Mouse (Mus musculus) forebrain, embryonic 12.5 days (tissue): ENCODE results near the gene Pik3r1. TPM values are rescaled to one million over a fixed set of nuclear protein-coding genes. Genes with fewer than 3 reads are reported as not detected.

Source experiments
- ATAC-seq: fragments of 200-750 bp; cut with Nextera tagmentation; 2 replicates; pipeline ENCODE4 v1.8.0; 2017; ENCODE audit warnings: moderate TSS enrichment; ENCODE audit not compliant: low FRiP score
- H3K27ac ChIP-seq: fragments of 300-500 bp; sonication (generic); 2 replicates; pipeline ENCODE4 v1.5.1; 2016; ENCODE audit warnings: mild to moderate bottlenecking
- H3K27me3 ChIP-seq: fragments of 300-500 bp; sonication (generic); 2 replicates; pipeline ENCODE4 v1.6.1; 2016; ENCODE audit warnings: mild to moderate bottlenecking
- H3K36me3 ChIP-seq: fragments of 300-500 bp; sonication (generic); replicated peaks from 2 replicates; pipeline ENCODE4 v1.6.1; 2016; ENCODE audit warnings: mild to moderate bottlenecking
- H3K4me1 ChIP-seq: fragments of 300-500 bp; sonication (generic); 2 replicates; pipeline ENCODE4 v1.6.1; 2016
- H3K4me2 ChIP-seq: fragments of 300-500 bp; sonication (generic); 2 replicates; pipeline ENCODE4 v1.6.1; 2016; ENCODE audit warnings: mild to moderate bottlenecking, moderate library complexity
- H3K4me3 ChIP-seq: fragments of 300-500 bp; sonication (generic); replicated peaks from 2 replicates; pipeline ENCODE4 v1.5.1; 2016; ENCODE audit warnings: mild to moderate bottlenecking
- H3K9ac ChIP-seq: fragments of 300-500 bp; sonication (generic); 2 replicates; pipeline ENCODE4 v1.6.1; 2016; ENCODE audit warnings: mild to moderate bottlenecking
- H3K9me3 ChIP-seq: fragments of 300-500 bp; sonication (generic); 2 replicates; pipeline ENCODE4 v1.6.1; 2016
- WGBS: fragments of 180-500 bp; shearing (Covaris S2); methylation state at CpG from one replicate; pipeline ENCODE4 v1.1.7; 2016; 5-methylcytosine and 5-hydroxymethylcytosine counted together
- polyA plus RNA-seq: library from polyadenylated mRNA; unstranded; fragments of >200 nt; fragmentation: Nextera tagmentation; extraction: Ambion mirVana; gene quantifications from 2 replicates; pipeline ENCODE4 v1.2.1, GENCODE M21; 2016

Pik3r1 gene
- polyA plus RNA-seq, result 20.4 and 22.6 TPM in 2 replicates

GRCm38 (mm10) chr13:101767809-101768629 is at the start of gene Pik3r1:
Gene Pik3r1, minus strand, starts transcription at chr13:101768217.
- no peaks in the 10 kb centered on the region for H3K9me3 ChIP-seq
- WGBS, result under 1% methylated on average over 72 of the region's 76 CpGs
- H3K36me3 ChIP-seq, result no peaks in the 10 kb centered on the region
- peaks cover 13% of the 10 kb centered on the region for H3K27me3 ChIP-seq
- H3K4me2 ChIP-seq, result peak within 1 kb of the TSS; percentile 72
- H3K4me1 ChIP-seq, result peaks cover 34% of the 10 kb centered on the region
- H3K27ac ChIP-seq, result peak within 1 kb of the TSS; percentile 95
- ATAC-seq, result peak; percentile 97
- peak within 1 kb of the TSS; percentile 82 for H3K9ac ChIP-seq
- peak within 1 kb of the TSS; percentile 84 for H3K4me3 ChIP-seq

GRCm38 (mm10) chr13:101813267-101813900 is 45.4 kb upstream of the Pik3r1 start:
- ATAC-seq, result peak; percentile 83
- Histone ChIP-seq H3K4me1 (peaks cover 16% of the 10 kb centered on the region), H3K9me3 (no peaks in the 10 kb centered on the region), H3K4me3 (0 out of 2 replicates have a peak overlapping the region, but pooled peaks have one; percentile 2), H3K27ac (no peak overlapping the region), H3K9ac (no peak overlapping the region), H3K36me3 (no peaks in the 10 kb centered on the region), H3K4me2 (peak overlapping the region; percentile 35), H3K27me3 (no peaks in the 10 kb centered on the region)
- 6% methylated on average over 10 of the region's 10 CpGs for WGBS

GRCm38 (mm10) chr13:101812341-101812740 is 44.3 kb upstream of the Pik3r1 start:
- 55% methylated on average over 5 of the region's 5 CpGs for WGBS
- Histone ChIP-seq H3K36me3 (no peaks in the 10 kb centered on the region), H3K27me3 (no peaks in the 10 kb centered on the region), H3K9ac (no peak overlapping the region), H3K4me2 (no peak overlapping the region), H3K9me3 (no peaks in the 10 kb centered on the region), H3K4me3 (no peak overlapping the region), H3K4me1 (peaks cover 16% of the 10 kb centered on the region), H3K27ac (no peak overlapping the region)
- no peak for ATAC-seq

- Histone ChIP-seq H3K9ac (no peak overlapping the region), H3K4me2 (no peak overlapping the region), H3K4me3 (no peak overlapping the region), H3K9me3 (no peaks in the 10 kb centered on the region), H3K36me3 (no peaks in the 10 kb centered on the region), H3K27ac (no peak overlapping the region), H3K4me1 (peaks cover 16% of the 10 kb centered on the region), H3K27me3 (no peaks in the 10 kb centered on the region)
- no peak for ATAC-seq
- WGBS, result 49% methylated on average over 9 of the region's 9 CpGs
These were observed 43.9 kb upstream of the Pik3r1 start for GRCm38 (mm10) chr13:101811882-101812281.

GRCm38 (mm10) chr13:101810667-101811066 is 42.6 kb upstream of the Pik3r1 start:
- WGBS, result 87% methylated on average over 7 of the region's 7 CpGs
- H3K9ac ChIP-seq, result no peak overlapping the region
- H3K4me3 ChIP-seq, result no peak overlapping the region
- no peaks in the 10 kb centered on the region for H3K27me3 ChIP-seq
- H3K4me1 ChIP-seq, result peaks cover 16% of the 10 kb centered on the region
- H3K27ac ChIP-seq, result no peak overlapping the region
- H3K4me2 ChIP-seq, result no peak overlapping the region
- ATAC-seq, result no peak
- no peaks in the 10 kb centered on the region for H3K36me3 ChIP-seq
- H3K9me3 ChIP-seq, result no peaks in the 10 kb centered on the region

- Histone ChIP-seq H3K4me1 (peaks cover 16% of the 10 kb centered on the region), H3K36me3 (no peaks in the 10 kb centered on the region), H3K9ac (no peak overlapping the region), H3K27me3 (peaks cover 3% of the 10 kb centered on the region), H3K4me2 (no peak overlapping the region), H3K9me3 (no peaks in the 10 kb centered on the region), H3K4me3 (no peak overlapping the region), H3K27ac (no peak overlapping the region)
- ATAC-seq, result no peak
- 81% methylated on average over 3 of the region's 3 CpGs for whole genome bisulfite sequencing
These were observed 41.8 kb upstream of the Pik3r1 start for GRCm38 (mm10) chr13:101809796-101810195.

GRCm38 (mm10) chr13:101805559-101806091 is 37.6 kb upstream of the Pik3r1 start:
- peaks cover 6% of the 10 kb centered on the region for H3K27me3 ChIP-seq
- no peak for ATAC-seq
- H3K4me1 ChIP-seq, result peaks cover 11% of the 10 kb centered on the region

GRCm38 (mm10) chr13:101801372-101802186 is 33.6 kb upstream of the Pik3r1 start:
- peaks cover 14% of the 10 kb centered on the region for H3K27me3 ChIP-seq
- H3K9ac ChIP-seq, result peak overlapping the region; percentile 66
- H3K4me2 ChIP-seq, result peak overlapping the region; percentile 64
- ATAC-seq, result peak; percentile 92
- H3K36me3 ChIP-seq, result no peaks in the 10 kb centered on the region
- peak overlapping the region; percentile 37 for H3K4me3 ChIP-seq
- no peaks in the 10 kb centered on the region for H3K9me3 ChIP-seq
- H3K4me1 ChIP-seq, result peaks cover 18% of the 10 kb centered on the region
- 2% methylated on average over 38 of the region's 41 CpGs for WGBS
- H3K27ac ChIP-seq, result peak overlapping the region; percentile 51

More at GRCm38 (mm10) chr13:101805559-101806091, 37.6 kb upstream of the Pik3r1 start:
- WGBS, result 70% methylated on average over 3 of the region's 3 CpGs
- Histone ChIP-seq H3K9me3 (no peaks in the 10 kb centered on the region), H3K4me2 (no peak overlapping the region), H3K27ac (no peak overlapping the region), H3K36me3 (no peaks in the 10 kb centered on the region), H3K4me3 (no peak overlapping the region), H3K9ac (no peak overlapping the region)

- no peaks in the 10 kb centered on the region for H3K36me3 ChIP-seq
- H3K4me2 ChIP-seq, result peak overlapping the region; percentile 64
- no peaks in the 10 kb centered on the region for H3K9me3 ChIP-seq
- peak overlapping the region; percentile 37 for H3K4me3 ChIP-seq
- peak overlapping the region; percentile 51 for H3K27ac ChIP-seq
- peaks cover 14% of the 10 kb centered on the region for H3K27me3 ChIP-seq
- peak; percentile 49 for ATAC-seq
- peak overlapping the region; percentile 66 for H3K9ac ChIP-seq
- peaks cover 18% of the 10 kb centered on the region for H3K4me1 ChIP-seq
- WGBS, result 22% methylated on average over 10 of the region's 10 CpGs
These were observed 32.9 kb upstream of the Pik3r1 start for GRCm38 (mm10) chr13:101800833-101801371.

GRCm38 (mm10) chr13:101800021-101800596 is 32.1 kb upstream of the Pik3r1 start:
- H3K4me2 ChIP-seq, result no peak overlapping the region
- H3K9ac ChIP-seq, result no peak overlapping the region
- peaks cover 14% of the 10 kb centered on the region for H3K27me3 ChIP-seq
- H3K4me1 ChIP-seq, result peaks cover 18% of the 10 kb centered on the region
- no peak for ATAC-seq
- H3K9me3 ChIP-seq, result no peaks in the 10 kb centered on the region
- no peak overlapping the region for H3K4me3 ChIP-seq
- H3K27ac ChIP-seq, result no peak overlapping the region
- H3K36me3 ChIP-seq, result no peaks in the 10 kb centered on the region
- WGBS, result 80% methylated on average over 13 of the region's 13 CpGs

- peaks cover 18% of the 10 kb centered on the region for H3K4me1 ChIP-seq
- H3K27ac ChIP-seq, result no peak overlapping the region
- WGBS, result 92% methylated on average over 2 of the region's 2 CpGs
- H3K9ac ChIP-seq, result no peak overlapping the region
- no peak overlapping the region for H3K4me2 ChIP-seq
- no peaks in the 10 kb centered on the region for H3K36me3 ChIP-seq
- H3K9me3 ChIP-seq, result no peaks in the 10 kb centered on the region
- ATAC-seq, result no peak
- H3K27me3 ChIP-seq, result peaks cover 8% of the 10 kb centered on the region; the same call in 1 of the 2 replicates
- no peak overlapping the region for H3K4me3 ChIP-seq
These were observed 31.3 kb upstream of the Pik3r1 start for GRCm38 (mm10) chr13:101799318-101799717.
